Mouse (Mus musculus): ENCODE data around the gene Cttn. TPM values are rescaled to one million over a fixed set of nuclear protein-coding genes. Genes with fewer than 3 reads are reported as not detected.

Cttn gene
- polyA plus RNA-seq, 1 experiment: 14.2 TPM

- WGBS: 38% methylated on average over 31 of the region's 31 CpGs
- peak overlapping the region; percentile 39 for H3K4me3 ChIP-seq (ENCODE audit: extremely low read depth, insufficient read depth, insufficient read length)
- H3K36me3 ChIP-seq (ENCODE audit: control insufficient read depth, insufficient read depth, low read length): no peaks in the 10 kb centered on the region
- 0 out of 2 replicates have a peak overlapping the region, but pooled peaks have one; percentile 17 for H3K27ac ChIP-seq (ENCODE audit: insufficient read depth, low read length)
- H3K27me3 ChIP-seq (ENCODE audit: control insufficient read depth, insufficient read depth, low read length): peaks cover 6% of the 10 kb centered on the region
- TF ChIP-seq CTCF (IDR thresholded peaks at IDR 0.05; ENCODE audit: extremely low read depth, insufficient read depth, insufficient read length, insufficient replicate concordance) (no peak), POLR2A (IDR thresholded peaks at IDR 0.05; ENCODE audit: low read depth, low read length) (no peak)
- no peak for DNase-seq (ENCODE audit: low read depth in 1 of 2, low spot score in 2 of 2)
- no peaks in the 10 kb centered on the region for H3K4me1 ChIP-seq (ENCODE audit: control insufficient read depth, insufficient read depth, insufficient read length)
Observed at GRCm38 (mm10) chr7:144469908-144470544, 783 bp downstream of the Cttn start.

GRCm38 (mm10) chr7:144469181-144469641, 1.6 kb downstream of the Cttn start:
- Histone ChIP-seq H3K27ac (ENCODE audit: insufficient read depth, low read length) (no peak overlapping the region), H3K27me3 (ENCODE audit: control insufficient read depth, insufficient read depth, low read length) (peaks cover 6% of the 10 kb centered on the region), H3K4me3 (ENCODE audit: extremely low read depth, insufficient read depth, insufficient read length) (no peak overlapping the region), H3K36me3 (ENCODE audit: control insufficient read depth, insufficient read depth, low read length) (no peaks in the 10 kb centered on the region), H3K4me1 (ENCODE audit: control insufficient read depth, insufficient read depth, insufficient read length) (no peaks in the 10 kb centered on the region)
- DNase-seq (ENCODE audit: low read depth in 1 of 2, low spot score in 2 of 2): no peak
- WGBS: 81% methylated on average over 4 of the region's 4 CpGs
- no peak for TF ChIP-seq POLR2A (IDR thresholded peaks at IDR 0.05; ENCODE audit: low read depth, low read length)
- TF ChIP-seq CTCF (IDR thresholded peaks at IDR 0.05; ENCODE audit: extremely low read depth, insufficient read depth, insufficient read length, insufficient replicate concordance): no peak

- Histone ChIP-seq H3K27ac (ENCODE audit: insufficient read depth, low read length) (no peak overlapping the region), H3K27me3 (ENCODE audit: control insufficient read depth, insufficient read depth, low read length) (peaks cover 6% of the 10 kb centered on the region), H3K4me3 (ENCODE audit: extremely low read depth, insufficient read depth, insufficient read length) (no peak overlapping the region), H3K4me1 (ENCODE audit: control insufficient read depth, insufficient read depth, insufficient read length) (no peaks in the 10 kb centered on the region), H3K36me3 (ENCODE audit: control insufficient read depth, insufficient read depth, low read length) (no peaks in the 10 kb centered on the region)
- 96% methylated on average over 5 of the region's 5 CpGs for WGBS
- DNase-seq (ENCODE audit: low read depth in 1 of 2, low spot score in 2 of 2): no peak
- no peak for TF ChIP-seq POLR2A (IDR thresholded peaks at IDR 0.05; ENCODE audit: low read depth, low read length)
- TF ChIP-seq CTCF (IDR thresholded peaks at IDR 0.05; ENCODE audit: extremely low read depth, insufficient read depth, insufficient read length, insufficient replicate concordance): no peak
Observed at GRCm38 (mm10) chr7:144468741-144469140, 2.1 kb downstream of the Cttn start.

- H3K4me1 ChIP-seq (ENCODE audit: control insufficient read depth, insufficient read depth, insufficient read length): no peaks in the 10 kb centered on the region
- H3K36me3 ChIP-seq (ENCODE audit: control insufficient read depth, insufficient read depth, low read length): no peaks in the 10 kb centered on the region
- DNase-seq (ENCODE audit: low read depth in 1 of 2, low spot score in 2 of 2): no peak
- H3K27ac ChIP-seq (ENCODE audit: insufficient read depth, low read length): no peak overlapping the region
- no peak for TF ChIP-seq CTCF (IDR thresholded peaks at IDR 0.05; ENCODE audit: extremely low read depth, insufficient read depth, insufficient read length, insufficient replicate concordance)
- no peak for TF ChIP-seq POLR2A (IDR thresholded peaks at IDR 0.05; ENCODE audit: low read depth, low read length)
- no peak overlapping the region for H3K4me3 ChIP-seq (ENCODE audit: extremely low read depth, insufficient read depth, insufficient read length)
- 82% methylated on average over 7 of the region's 7 CpGs for WGBS
- no peaks in the 10 kb centered on the region for H3K27me3 ChIP-seq (ENCODE audit: control insufficient read depth, insufficient read depth, low read length)
Observed at GRCm38 (mm10) chr7:144462577-144462976, 8.2 kb downstream of the Cttn start.

- Histone ChIP-seq H3K4me3 (ENCODE audit: extremely low read depth, insufficient read depth, insufficient read length) (no peak overlapping the region), H3K4me1 (ENCODE audit: control insufficient read depth, insufficient read depth, insufficient read length) (no peaks in the 10 kb centered on the region), H3K27me3 (ENCODE audit: control insufficient read depth, insufficient read depth, low read length) (no peaks in the 10 kb centered on the region), H3K27ac (ENCODE audit: insufficient read depth, low read length) (no peak overlapping the region), H3K36me3 (ENCODE audit: control insufficient read depth, insufficient read depth, low read length) (no peaks in the 10 kb centered on the region)
- TF ChIP-seq CTCF (IDR thresholded peaks at IDR 0.05; ENCODE audit: extremely low read depth, insufficient read depth, insufficient read length, insufficient replicate concordance) (no peak), POLR2A (IDR thresholded peaks at IDR 0.05; ENCODE audit: low read depth, low read length) (no peak)
- WGBS: 89% methylated on average over 6 of the region's 6 CpGs
- no peak for DNase-seq (ENCODE audit: low read depth in 1 of 2, low spot score in 2 of 2)
Observed at GRCm38 (mm10) chr7:144461246-144461902, 9.4 kb downstream of the Cttn start.

- no peak overlapping the region for H3K4me3 ChIP-seq (ENCODE audit: extremely low read depth, insufficient read depth, insufficient read length)
- H3K27me3 ChIP-seq (ENCODE audit: control insufficient read depth, insufficient read depth, low read length): no peaks in the 10 kb centered on the region
- H3K27ac ChIP-seq (ENCODE audit: insufficient read depth, low read length): no peak overlapping the region
- TF ChIP-seq CTCF (IDR thresholded peaks at IDR 0.05; ENCODE audit: extremely low read depth, insufficient read depth, insufficient read length, insufficient replicate concordance) (no peak), POLR2A (IDR thresholded peaks at IDR 0.05; ENCODE audit: low read depth, low read length) (no peak)
- no peaks in the 10 kb centered on the region for H3K36me3 ChIP-seq (ENCODE audit: control insufficient read depth, insufficient read depth, low read length)
- H3K4me1 ChIP-seq (ENCODE audit: control insufficient read depth, insufficient read depth, insufficient read length): no peaks in the 10 kb centered on the region
- WGBS: 88% methylated on average over 1 of the region's 1 CpGs
- no peak for DNase-seq (ENCODE audit: low read depth in 1 of 2, low spot score in 2 of 2)
Observed at GRCm38 (mm10) chr7:144458881-144459280, 11.9 kb downstream of the Cttn start.

- H3K36me3 ChIP-seq (ENCODE audit: control insufficient read depth, insufficient read depth, low read length): no peaks in the 10 kb centered on the region
- WGBS: 70% methylated on average over 9 of the region's 9 CpGs
- H3K27ac ChIP-seq (ENCODE audit: insufficient read depth, low read length): no peak overlapping the region
- H3K27me3 ChIP-seq (ENCODE audit: control insufficient read depth, insufficient read depth, low read length): no peaks in the 10 kb centered on the region; the same call in none of the 2 replicates
- no peak overlapping the region for H3K4me3 ChIP-seq (ENCODE audit: extremely low read depth, insufficient read depth, insufficient read length)
- H3K4me1 ChIP-seq (ENCODE audit: control insufficient read depth, insufficient read depth, insufficient read length): peaks cover 17% of the 10 kb centered on the region; the same call in 1 of the 2 replicates
- no peak for DNase-seq (ENCODE audit: low read depth in 1 of 2, low spot score in 2 of 2)
- no peak for TF ChIP-seq POLR2A (IDR thresholded peaks at IDR 0.05; ENCODE audit: low read depth, low read length)
- TF ChIP-seq CTCF (IDR thresholded peaks at IDR 0.05; ENCODE audit: extremely low read depth, insufficient read depth, insufficient read length, insufficient replicate concordance): no peak
Observed at GRCm38 (mm10) chr7:144450661-144451060, 20.1 kb downstream of the Cttn start.
